Mouse (Mus musculus): ENCODE results near the gene Rxfp2.

Rxfp2 gene

GRCm38 (mm10) chr5:150046438-150046837 lies 28.0 kb downstream of the Rxfp2 start:
- DNase-seq = no peak

- DNase-seq = peak; percentile 14
Observed at GRCm38 (mm10) chr5:150049946-150050345, 31.5 kb downstream of the Rxfp2 start.

- DNase-seq = peak; percentile 54
Observed at GRCm38 (mm10) chr5:150051828-150052227, 33.4 kb downstream of the Rxfp2 start.

DNA sequence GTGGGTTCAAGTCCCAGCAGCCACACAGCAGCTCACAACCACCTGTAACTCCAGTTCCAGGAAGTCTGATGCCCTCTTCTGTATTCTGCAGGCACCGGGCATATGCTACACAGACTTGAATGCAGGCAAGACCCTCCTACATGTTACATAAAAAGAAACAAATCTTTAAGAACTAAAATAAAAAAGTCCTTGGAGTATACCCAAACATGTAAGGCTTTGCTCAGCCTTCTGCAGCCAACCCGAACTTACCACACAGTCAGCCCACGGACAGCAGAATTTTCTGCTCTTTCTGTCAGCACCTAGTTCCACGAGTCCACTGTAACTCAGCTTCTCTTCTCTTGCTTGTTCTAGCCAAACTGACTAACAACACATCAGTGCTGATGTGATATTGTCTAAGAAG lies 34.8 kb downstream of the Rxfp2 start:
- no peak for DNase-seq

DNA sequence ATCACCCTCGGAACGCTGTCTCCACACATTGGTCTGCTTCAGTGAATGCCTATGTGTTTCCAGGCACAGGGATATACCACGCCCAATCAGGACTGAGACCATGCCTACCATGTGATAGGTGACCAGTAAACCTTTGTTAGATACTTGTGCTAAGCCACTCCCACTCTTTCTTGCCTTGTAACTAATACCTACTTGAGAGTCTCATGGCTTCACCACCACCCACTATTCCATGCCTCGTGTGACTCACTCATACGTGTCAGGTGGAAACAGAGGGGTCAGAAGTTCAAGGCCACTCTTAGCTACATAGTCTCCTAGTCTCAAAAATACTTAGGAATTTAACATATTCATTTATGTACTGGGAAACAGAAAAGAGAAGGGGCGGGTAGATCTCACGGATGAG lies 35.5 kb downstream of the Rxfp2 start:
- no peak for DNase-seq

DNA sequence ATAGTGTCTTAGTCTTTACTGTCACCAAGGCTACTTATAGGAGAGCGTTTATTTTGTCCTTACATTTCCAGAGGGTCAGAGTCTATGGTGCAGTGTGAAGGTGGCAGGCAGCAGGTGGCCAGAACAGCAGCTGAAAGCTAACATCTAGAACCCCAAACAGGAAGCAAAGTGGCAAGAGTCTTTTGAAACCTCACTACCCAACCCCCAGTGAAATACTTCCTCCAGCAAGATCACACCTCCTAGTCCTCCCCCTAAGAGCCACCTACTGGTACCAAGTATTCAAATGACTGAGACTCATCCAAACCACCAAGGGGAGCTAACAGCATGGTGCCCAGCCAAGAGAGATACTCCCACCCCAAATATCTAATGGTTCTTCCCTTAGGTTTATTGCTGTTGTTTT lies 36.8 kb downstream of the Rxfp2 start:
- no peak for DNase-seq

DNA sequence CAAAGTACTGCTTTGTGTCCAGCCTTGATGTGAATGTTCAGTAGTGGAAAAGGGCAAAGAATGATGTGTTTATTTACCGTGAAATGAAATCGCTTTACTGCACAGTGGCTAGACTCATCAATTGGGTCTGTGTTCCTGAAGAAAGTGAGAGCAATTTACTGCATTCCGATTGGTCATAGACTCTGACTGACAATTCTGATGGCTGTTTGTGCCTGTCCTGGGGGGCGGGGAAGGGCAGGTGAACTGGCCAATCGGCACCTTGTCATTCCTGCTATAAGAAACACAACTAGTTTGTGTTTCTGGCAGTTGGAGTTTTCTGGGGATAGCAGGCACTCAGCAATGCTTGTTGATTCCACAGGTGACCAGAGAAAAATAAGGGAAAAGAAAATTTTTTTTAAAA lies 37.6 kb downstream of the Rxfp2 start:
- DNase-seq = no peak

GRCm38 (mm10) chr5:150058845-150059244 lies 40.4 kb downstream of the Rxfp2 start:
- no peak for DNase-seq

DNA sequence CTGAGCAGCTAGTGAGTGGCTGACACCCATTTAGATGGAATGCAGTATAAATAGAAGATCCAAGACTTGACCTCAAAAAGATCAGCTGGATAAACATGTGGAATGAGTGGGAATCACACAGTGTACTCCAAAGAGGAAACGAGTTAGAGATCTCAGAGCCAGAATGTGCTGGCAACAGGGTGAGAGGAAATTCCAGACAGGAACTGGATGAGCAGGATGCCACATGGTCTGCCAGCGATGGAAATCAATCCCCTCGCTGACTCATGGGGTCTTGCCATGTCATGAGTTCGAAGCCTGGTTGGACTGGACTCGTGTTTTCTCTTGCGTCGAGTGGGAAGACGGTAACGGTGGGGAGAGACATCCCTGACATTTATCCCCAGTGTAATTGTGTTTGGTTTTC lies 41.0 kb downstream of the Rxfp2 start:
- no peak for DNase-seq

DNA sequence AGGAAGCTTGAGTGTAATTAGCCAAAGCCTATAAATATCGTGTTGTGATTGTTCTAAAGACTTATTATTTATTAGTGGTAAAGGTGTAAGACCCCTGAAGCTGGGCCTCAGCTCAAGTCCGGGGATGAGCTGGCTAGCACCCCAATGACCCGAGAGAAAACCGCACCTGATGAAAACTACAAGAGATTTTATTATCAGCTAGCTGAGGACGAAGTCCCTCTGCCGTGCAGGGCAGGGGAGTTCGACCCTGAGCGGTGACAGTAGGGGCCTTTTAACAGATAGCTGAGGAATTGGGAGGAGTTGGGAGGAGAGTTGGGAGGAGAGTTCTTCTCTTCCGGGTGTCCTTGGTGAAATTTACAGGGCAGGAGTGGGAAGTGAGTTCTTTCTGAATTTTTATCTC lies 42.6 kb downstream of the Rxfp2 start:
- DNase-seq = no peak

- no peak for DNase-seq
Observed at GRCm38 (mm10) chr5:150064286-150064685, 45.8 kb downstream of the Rxfp2 start.

- no peak for DNase-seq
Observed at GRCm38 (mm10) chr5:150070086-150070485, 51.6 kb downstream of the Rxfp2 start.

GRCm38 (mm10) chr5:150071738-150072137 lies 53.3 kb downstream of the Rxfp2 start:
- no peak for DNase-seq

DNA sequence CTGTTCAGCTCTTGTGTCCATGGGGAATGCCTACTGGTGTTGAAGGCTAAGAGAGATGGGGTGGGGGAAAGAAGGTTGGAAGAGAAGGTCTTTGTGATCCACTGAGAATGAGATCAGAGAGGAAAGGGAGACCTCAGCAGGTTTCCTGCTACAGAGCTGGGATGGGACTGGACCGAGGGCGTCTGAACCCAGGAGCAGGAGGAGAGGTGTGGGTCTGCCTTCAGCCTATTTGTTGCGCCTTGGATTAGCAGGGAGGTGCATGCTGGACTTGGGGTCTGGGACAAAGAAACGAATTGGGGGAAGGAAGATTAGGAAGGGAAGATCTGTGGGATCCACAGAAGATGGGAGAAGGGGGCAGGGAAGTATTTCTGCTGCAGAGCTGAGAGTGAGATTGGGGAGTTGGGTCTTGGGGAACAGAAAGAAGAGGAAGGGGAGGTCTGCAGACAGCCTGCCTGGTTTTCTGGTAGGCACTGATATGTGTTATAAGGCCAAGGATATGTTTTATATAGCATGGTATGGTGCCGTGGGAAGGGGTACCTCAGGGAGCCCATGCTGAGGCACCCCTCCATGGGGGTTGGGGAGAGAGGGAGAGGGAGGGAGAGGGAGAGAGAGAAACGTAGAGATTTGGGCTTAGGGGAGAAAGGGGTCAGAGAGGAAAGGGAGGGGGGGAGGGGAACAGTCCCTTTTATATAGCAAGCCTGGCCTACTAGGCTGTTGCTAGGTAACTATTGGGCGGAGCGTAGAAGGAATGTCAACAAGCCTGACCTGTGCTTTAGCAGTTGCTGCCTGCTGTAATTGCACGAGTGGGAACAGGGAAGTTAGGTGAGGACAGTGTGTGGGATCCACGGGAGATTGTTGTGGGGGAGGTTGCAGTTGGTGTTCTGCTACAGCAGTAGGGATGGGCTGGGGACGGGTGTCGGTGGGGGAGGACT lies 61.7 kb downstream of the Rxfp2 start:
- DNase-seq = no peak

DNA sequence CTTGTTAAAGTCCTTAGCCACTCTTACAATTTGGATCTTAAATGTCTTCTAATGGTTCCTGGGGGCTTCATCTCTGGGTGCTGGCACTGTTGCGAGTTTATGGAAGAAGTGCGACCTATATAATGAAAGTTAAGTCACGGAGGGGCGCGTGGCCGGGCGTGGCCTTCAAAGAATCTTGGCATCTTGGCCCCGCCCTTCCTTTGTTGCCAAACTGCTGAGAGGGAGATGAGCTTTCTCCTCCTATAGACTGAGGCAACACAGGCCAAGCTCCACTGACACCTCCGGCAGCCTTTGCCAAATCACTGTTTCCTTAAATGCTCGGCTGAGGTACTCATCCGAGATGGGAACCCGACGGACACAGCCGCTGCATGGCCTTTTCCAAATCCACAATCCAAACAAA lies 64.2 kb downstream of the Rxfp2 start:
- no peak for DNase-seq

DNA sequence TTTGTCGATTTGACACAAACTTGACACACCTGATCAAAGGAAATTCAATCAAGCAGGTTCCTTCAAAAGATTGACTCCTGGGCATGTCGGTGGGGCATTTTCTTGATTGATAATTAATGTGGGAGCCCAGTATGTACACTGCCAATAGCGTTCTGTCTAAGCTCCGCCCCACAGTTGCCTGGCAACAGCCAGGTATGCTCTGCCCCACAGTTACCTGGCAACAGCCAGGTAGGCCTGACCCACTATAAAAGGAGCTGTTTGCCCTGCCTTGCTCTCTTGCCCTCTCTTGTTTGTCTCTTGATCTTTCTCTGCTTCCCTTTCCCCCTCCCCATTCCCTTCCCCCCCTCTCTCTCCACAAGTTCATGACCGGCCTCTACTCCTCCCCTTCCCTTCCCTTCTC lies 64.7 kb downstream of the Rxfp2 start:
- DNase-seq = no peak

DNA sequence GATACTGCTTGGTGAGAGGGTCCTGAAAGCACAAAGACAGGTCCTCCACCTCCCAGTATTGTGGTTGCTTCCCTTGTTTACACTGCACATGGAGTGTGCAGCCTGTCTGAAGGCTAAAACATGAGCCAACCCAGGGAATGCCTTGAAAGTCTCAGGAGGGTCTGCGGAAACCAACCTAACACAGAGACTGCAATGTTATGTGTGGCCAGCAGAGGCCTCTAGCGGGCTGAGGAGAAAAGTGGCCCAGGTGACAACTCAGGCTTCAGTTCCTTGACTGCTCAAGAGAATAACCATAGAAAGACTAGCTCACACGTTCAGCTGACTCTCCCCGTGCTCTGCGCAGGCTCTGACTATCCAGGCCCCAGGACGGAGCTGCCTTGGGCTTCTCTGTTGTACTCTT lies 79.1 kb downstream of the Rxfp2 start:
- DNase-seq = peak; percentile 50

DNA sequence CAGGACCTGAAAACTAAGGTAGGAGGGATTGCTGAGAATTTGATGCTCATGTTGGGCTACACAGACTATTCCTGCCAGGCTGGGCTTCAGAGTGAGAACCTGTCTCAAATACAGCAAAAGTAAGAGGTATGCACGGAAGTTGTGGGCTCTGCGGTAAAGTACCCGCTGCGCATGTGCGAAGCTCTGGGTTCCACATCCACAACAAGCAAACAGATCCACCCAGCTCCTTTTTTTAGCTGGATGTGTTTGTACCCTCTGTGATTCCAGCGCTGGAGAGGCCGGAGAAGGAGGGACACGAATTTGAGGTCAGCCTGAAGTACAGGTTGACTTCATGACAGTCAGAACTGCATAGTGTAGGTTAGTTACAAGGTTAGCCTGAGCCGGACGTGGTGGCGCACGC lies 80.3 kb downstream of the Rxfp2 start:
- DNase-seq = no peak

DNA sequence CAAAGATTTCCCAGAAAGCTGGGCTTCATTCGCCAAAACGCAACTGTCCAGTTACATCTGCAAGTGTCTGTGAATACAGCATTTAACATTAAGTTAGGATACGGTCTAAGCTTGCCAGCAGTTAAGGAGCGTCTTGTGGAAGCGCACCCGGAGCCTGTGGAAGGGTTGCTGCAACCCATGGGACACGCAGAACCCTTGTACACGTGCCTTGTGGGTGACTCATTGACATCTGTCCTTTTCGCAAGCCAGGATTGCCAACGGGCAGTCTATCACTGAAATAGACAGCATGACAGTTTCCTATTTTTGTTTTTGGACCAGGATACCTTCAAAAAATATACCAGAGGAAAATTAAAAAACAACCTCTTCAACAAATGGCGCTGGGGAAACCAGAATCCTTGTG lies 83.3 kb downstream of the Rxfp2 start:
- no peak for DNase-seq

- DNase-seq = no peak
Observed at GRCm38 (mm10) chr5:150106358-150106757, 87.9 kb downstream of the Rxfp2 start.

GRCm38 (mm10) chr5:150111236-150111635 lies 92.8 kb downstream of the Rxfp2 start:
- DNase-seq = no peak

DNA sequence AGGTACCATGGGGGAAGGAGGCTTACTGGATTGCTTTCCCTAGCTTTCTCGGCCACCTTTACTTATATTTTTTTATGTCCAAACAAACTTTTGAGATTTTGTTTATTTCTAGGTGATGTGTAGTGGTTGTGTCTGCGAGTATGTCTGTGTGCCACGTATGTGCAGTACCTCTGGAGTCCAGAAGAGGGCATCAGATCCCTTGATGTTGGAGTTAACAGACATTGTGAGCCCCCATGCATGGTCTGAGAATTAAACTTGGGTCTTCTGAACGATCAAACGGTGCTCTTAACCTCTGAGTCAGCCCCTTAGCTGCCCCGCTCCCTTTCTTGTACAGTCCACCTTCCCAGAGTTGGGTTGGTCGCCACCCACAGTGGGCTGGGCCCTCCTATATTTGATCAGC lies 95.5 kb downstream of the Rxfp2 start:
- peak; percentile 52 for DNase-seq

DNA sequence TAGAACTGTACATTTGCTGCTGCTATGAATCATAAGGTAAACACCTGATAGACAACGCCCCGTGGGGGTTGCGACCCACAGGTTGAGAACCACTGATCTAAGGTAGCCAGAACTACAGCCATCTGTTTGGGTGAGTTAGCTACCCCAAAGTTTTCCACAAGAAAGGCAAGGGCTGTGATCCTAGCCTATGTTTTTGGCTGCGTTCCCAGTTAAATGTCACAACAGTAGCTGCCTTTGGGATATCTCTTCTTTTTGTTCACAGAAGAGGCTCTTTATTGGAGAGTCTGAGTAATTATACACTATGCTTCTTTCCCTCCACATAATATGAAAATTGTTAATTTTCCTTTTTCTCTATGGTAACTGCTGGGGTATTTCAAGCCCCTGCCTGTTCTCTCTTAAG lies 96.3 kb downstream of the Rxfp2 start:
- no peak for DNase-seq

DNA sequence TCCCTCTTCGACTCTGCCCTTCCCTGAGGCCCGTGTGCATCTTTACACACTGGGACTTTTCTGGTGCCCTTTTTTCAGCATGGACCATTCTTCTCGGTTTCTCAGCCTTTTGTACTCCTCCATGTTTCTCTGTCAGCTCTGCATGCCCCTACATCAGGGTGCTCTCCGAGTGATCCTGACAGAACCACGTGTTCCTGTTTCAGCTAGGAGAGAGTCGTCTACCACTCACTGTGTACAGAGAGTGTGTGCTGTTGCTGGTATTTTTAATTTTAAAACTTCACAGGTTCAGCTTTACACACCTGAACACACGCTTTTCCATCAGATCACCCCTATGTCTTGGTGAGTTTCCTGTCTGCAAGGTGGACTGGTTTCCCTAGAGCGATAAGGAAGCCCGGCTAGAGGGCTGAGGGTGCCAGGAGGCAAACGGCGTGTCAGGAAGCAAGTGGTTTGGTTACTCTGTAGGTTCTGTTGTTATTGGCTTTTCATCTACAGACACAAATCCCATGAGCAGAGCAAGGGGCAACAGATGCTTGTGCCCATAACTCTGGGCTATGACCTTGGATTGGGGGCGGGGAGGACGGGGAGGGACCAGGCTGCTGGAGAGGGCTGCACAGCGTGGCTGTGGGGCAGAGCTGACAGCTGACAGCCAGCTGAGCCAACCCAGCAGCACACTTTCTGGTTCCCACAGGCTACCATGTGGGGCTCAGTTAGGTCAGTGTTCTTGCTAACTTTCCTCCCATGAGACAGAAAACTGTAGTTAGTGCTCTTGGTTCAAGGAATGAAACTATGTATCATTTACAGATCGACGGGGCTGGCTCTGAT lies 97.0 kb downstream of the Rxfp2 start:
- peak; percentile 10 for DNase-seq

All from thymus, postnatal 14 days (tissue).